Mouse (Mus musculus) gastrocnemius, adult 8-10 months (tissue): Measurements from ENCODE around the gene Lst1. TPM values are rescaled to one million over a fixed set of nuclear protein-coding genes. Genes with fewer than 3 reads are reported as not detected.

Source experiments
- DNase-seq, 2 experiments: peaks; one replicate each; pipeline ENCODE4 v3.0.0; 2022; ENCODE audit warnings: low spot score in 2 of 2
- total RNA-seq, 4 experiments: library from RNA; stranded (reverse); gene quantifications; 2 replicates each; pipeline ENCODE4 v1.2.4; 2022

Lst1 gene
- total RNA-seq, 4 experiments from 2014 or later: 0.73 to 0.92 TPM; not detected in 2

- peak; percentile 55 to 77 for DNase-seq
Measured at GRCm38 (mm10) chr17:35185639-35186611, 2.3 kb downstream of the Lst1 start.

DNA sequence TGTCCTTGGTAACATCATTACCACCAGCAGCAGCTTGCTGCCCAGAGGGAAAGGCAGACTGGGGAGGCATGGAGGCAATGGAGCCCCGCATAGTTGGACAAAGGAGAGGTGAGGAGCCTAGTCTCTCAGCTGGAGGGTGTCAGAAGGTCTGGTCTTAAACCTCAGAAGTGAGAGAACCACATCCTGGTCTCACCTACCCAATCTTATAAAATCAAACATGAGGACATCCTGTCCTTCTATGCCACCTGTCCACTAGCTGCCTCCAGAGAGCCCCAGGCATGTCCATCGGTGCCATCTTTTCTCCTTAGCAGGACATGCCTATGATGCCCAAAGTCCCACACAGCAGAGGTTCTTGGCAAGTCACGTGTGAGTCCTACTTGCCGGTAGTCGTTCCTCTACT is 8.1 kb downstream of the Lst1 start:
- DNase-seq: no peak

DNA sequence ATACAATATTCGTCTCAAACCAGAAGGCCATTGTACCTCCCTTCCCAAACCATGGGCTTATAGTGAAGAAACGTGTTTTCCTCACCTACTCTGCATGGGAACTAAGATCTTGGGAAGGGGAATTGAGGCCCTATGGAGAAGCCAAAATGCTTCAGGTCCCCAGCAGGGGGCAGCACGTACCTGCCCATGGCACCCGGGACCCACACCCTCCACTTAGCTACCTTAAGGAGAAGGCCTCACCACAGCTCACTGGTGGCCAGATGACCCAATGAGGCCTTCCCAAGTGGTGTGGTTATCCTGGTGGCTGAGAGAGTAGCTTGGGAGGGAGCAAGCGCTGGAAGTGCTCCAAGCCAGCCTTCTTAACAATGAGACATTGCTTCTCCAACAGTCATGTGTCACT is 9.7 kb downstream of the Lst1 start:
- DNase-seq: peak in 1 of 2 experiments; percentile 47

DNA sequence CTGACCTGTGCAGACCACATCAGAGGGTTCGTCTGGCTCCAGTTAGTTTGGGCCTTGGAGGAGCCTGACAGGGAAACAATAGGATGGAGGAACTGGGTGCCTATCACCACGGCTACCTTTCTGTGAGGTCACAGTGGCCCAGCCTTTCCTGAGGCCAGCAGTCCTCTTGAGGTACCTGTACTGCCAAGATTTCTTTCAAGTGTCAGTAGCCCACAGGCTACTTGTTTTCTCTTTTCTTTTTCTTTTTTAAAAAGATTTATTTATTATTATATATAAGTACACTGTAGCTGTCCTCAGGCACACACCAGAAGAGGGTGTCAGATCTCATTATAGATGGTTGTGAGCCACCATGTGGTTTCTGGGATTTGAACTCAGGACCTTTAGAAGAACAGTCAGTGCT is 12.3 kb downstream of the Lst1 start, which contains the start of gene Aif1:
Aif1 (minus strand) TSS at position 101 of the 400 bp plus-strand sequence.
- DNase-seq: no peak

GRCm38 (mm10) chr17:35175382-35175781 is 12.9 kb downstream of the Lst1 start:
- no peak for DNase-seq

- DNase-seq: no peak
Measured at GRCm38 (mm10) chr17:35174201-35174977, 13.8 kb downstream of the Lst1 start.

- no peak for DNase-seq
Measured at GRCm38 (mm10) chr17:35173329-35173728, 14.9 kb downstream of the Lst1 start.

DNA sequence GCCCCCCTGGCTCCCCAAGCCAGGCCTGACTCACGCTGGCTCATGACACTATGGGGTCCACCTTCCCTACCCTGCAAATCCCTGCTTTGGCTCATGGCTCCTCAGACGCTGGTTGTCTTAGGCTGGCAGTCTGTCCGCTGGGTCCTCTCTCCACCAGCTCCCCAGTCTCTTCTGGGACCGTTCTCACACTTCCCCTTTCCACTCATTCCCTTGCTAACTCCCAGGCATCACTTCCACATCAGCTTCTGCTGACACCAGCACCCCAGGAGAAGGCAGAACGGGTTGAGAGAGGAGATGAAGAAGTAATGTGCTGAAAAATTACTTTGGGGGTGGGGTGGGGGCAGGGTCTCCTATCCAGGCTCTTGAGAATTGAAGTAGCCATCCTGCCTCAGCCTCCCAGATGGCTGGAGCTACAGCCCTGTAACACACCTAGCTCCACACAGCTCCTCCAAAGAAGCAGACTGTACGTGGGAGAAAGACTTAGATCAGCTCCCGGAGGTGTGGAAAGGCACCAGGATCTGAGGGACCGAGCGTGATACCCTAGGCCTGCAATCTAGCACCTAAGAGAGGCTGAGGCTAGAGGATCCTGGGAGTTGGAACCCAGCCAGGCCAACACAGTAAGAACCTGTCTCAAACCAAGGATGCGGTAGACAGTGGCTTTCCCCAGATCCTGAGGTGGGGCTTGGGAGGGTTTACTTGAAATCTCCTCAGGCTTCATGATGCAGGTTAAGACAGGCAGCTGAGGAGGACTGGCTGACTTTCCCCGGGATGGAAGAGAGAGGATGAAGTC is 15.6 kb downstream of the Lst1 start:
- DNase-seq: no peak

GRCm38 (mm10) chr17:35168541-35169207 is 19.6 kb downstream of the Lst1 start:
- DNase-seq: no peak

DNA sequence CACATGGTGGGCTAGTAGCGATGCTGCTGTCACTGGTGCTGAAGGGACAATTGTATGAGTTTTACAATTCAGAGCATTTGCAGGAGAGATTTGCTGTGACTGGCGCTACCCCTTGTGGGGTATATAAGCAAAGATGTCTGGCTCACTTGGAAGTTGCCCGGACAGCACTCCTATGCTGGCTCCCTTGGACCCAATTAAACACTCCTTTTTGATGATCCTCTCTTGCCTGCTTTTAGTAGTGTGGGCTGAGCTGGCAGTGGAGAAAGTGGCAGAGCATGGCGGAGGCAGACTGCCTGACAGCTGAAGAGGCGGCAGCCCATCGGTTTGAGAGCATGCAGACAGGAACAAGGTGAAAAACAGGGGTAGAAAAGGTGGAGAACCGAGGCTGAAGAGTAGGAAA is 20.4 kb downstream of the Lst1 start:
- DNase-seq: no peak

DNA sequence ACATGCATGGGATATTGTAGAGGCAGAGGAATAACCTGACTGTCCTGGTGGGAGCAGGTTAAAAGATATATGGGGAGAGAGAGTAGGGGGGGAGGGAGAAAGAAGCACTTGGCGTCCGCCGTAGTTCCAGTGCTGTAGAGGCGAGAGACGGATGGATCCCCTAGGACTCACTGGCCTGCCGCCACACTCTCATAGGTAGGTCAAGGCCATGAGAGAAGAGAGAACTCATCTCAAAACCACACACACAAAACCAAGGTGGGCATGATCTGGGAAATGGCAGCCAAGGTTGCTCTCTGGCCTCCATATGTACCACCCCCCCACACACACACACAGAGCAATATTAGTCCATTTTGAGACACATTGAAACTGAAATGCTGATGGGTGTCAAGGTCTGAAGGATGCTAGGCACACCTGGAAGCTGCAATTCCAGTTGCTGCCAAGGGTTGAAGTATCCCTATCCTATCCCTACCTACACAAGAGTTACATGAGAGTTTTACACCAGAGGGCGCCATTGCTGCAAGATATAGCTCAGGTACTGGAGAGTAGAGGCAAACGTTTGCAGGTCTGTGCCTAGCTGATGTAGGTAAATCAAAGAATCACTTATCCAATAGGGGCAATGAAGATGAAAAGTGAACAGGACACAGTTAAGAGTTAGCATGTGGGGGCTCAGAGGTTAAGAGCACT is 21.7 kb downstream of the Lst1 start:
- no peak for DNase-seq

DNA sequence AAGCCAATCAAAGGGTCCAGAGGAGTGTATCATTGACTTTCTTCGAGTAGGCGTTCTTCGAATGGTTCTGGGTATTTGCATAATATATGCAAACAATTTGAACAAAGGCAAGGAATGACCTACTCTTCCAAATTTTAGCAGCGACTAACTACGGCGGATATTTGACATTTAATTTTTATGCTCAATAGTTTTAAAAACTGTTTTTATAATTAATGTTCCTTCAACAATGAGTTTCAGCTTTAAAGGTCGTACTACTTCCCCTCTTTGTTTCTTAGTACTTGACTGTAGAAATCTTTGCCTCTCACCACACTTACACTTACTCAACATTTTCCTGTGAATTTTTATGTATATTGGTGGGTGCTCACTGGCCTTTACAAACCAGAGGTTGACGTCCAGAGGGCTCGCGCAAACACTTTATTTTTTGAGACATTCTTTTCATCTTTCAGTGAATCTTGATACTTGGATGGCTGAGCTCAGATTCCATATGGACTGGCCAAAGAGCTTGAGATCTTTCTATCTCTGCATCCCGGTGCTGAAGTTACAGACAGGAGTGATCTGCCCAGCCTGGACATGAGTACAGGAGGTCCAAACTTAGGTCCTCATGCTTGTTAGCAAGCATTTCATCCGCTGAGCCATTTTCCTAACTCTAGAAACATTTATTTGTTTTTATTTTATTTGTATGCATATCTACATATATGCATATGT is 22.6 kb downstream of the Lst1 start:
- no peak for DNase-seq

- DNase-seq: peak; percentile 96 to 98
Measured at GRCm38 (mm10) chr17:35164568-35165450, 23.4 kb downstream of the Lst1 start, which contains the start of gene Prrc2a. Prrc2a (minus strand) TSS chr17:35164897.

GRCm38 (mm10) chr17:35164218-35164567 is 24.0 kb downstream of the Lst1 start:
- DNase-seq: no peak

DNA sequence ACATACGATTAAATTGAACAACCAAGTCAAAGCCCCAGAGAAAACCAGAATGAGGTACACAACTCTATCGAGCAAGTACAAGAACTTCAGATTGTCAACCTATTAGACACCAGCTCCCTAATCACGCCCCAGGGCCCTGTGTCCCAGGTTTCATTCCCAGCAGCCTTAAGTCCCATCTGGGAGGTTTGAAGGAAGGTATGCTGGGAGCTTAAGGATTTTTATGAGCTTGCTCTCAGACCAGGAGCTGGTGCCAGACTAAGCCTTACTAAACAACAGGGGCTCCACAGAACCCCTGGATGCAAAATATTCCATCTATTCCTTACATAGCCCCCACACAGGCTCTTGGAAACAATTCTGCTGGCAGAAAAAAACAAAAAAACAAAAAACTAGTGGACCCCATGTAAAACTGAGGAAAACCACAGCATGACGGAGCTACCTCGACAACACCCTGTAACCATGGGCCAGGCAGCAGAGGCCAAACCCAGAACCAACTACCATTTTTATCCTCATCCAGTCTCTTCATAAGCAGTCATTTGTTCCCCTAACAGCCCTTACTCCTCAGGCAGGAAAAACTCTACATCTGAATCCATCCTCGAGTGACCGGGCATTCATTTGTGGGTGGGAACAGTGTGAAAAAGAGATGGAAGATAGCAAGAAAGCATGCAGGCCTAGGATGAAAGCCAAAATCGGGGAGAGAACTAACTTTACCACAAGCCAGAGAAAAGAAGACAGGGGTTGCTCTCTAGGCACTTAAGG is 24.7 kb downstream of the Lst1 start:
- no peak for DNase-seq

DNA sequence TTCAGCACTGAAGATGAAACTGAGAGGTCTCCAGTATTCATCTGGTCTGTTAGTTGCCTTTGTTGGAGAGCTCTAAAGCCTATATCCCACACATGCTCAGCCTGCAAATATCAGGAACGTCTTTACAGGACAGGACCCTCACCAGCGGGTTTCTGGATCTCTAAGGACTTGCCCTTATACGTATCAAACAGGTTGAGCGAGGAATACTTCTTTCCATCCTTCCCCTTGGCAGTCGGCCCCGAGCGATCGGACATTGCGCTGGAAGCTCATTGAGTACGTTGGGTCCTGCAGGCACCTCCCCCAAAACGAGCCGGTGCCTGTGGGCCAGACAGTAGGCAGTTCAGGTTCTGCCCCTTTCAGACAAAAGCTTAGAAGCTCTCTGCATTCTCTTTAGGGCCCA is 25.5 kb downstream of the Lst1 start:
- no peak for DNase-seq

DNA sequence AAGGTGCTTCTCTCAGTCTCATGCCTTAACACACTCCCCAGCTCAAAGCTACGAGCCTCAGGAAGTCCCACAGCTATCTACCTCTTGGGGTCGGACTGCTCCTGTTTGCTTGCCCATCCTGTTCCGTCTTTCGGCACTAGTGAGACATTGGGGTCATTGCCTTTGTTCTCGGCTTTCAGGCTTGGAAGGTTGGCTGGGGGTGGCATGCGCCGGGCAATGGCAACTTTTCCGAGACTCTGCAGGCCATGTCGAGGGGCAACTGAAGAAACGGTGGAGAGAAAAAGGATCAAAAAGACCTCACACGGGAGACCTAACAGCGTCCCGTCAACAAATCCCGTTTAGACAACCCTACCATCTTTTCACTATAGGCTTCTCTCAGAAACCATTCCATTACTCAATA is 26.1 kb downstream of the Lst1 start:
- no peak for DNase-seq

GRCm38 (mm10) chr17:35161421-35161820 is 26.8 kb downstream of the Lst1 start:
- DNase-seq: no peak
